Mouse (Mus musculus): ENCODE measurements around the gene Faap20.

DNA sequence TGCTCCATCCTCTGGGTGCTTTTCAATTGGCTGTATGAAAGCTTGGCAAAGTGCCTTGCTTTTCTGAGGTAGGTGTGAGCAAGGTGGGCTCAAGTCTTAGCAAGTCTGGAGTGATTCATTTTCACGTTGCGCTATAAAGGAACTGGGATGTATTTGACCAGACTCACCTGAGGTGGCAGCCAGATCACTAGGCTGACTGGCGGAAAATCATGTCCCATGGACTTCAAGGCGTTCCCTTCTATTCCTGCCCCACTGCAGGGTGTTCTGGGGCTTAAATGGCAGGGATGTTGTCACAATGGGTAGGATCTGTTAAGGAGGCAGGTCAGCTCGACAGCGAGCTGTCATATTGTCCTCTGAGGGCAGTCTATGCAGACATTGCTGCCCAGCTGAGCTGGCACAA is 2.7 kb downstream of the Faap20 start:
- TF ChIP-seq POLR2A (IDR thresholded peaks at IDR 0.05; ENCODE audit: insufficient read length, low read depth) (no peak), USF1 (IDR thresholded peaks at IDR 0.05; ENCODE audit: low read depth) (no peak), TCF3 (IDR thresholded peaks at IDR 0.05; ENCODE audit: insufficient read length, low read depth) (no peak), MAX (IDR thresholded peaks at IDR 0.05; ENCODE audit: low read depth) (no peak), POLR2AphosphoS2 (IDR thresholded peaks at IDR 0.05; ENCODE audit: insufficient read length, low read depth) (no peak), TCF12 (IDR thresholded peaks at IDR 0.05; ENCODE audit: insufficient read depth, poor library complexity, severe bottlenecking) (no peak), MYOD1 (IDR thresholded peaks at IDR 0.05; ENCODE audit: control insufficient read depth in 1 of 3, insufficient read length in 2 of 3, low read depth in 2 of 3) (no peak), REST (IDR thresholded peaks at IDR 0.05; ENCODE audit: insufficient read depth, insufficient read length) (no peak), SRF (IDR thresholded peaks at IDR 0.05; ENCODE audit: control insufficient read depth, insufficient read length, low read depth) (no peak), CEBPB (IDR thresholded peaks at IDR 0.05; ENCODE audit: insufficient read depth, poor library complexity, severe bottlenecking) (no peak)

All from myocyte (in vitro differentiated cells).